Mouse (Mus musculus): ENCODE data around the gene Spata33. TPM values are rescaled to one million over a fixed set of nuclear protein-coding genes. Genes with fewer than 3 reads are reported as not detected.
"Not testable (repeated sequence)": the region's sequence is repeated elsewhere in the genome, so short reads cannot be mapped to it uniquely, and the experiment has no call there.

The Spata33 gene
- polyA plus RNA-seq, 2 experiments = 0.08 to 0.21 TPM

- Histone ChIP-seq H3K9me3 (ENCODE audit: control insufficient read depth, low read length) (no peaks in the 10 kb centered on the region), H3K36me3 (replicated peaks; ENCODE audit: control insufficient read depth, insufficient read depth, low read depth) (no peaks in the 10 kb centered on the region), H3K27ac (no peak overlapping the region), H3K9ac (replicated peaks) (no peak overlapping the region), H3K4me3 (ENCODE audit: insufficient read depth in 1 of 2, low read depth in 2 of 2, low read length in 2 of 2) (no peak overlapping the region), H3K4me2 (ENCODE audit: low read depth) (no peak overlapping the region), H3K4me1 (replicated peaks; ENCODE audit: control insufficient read depth in 2 of 2, insufficient read depth in 2 of 2, low read length in 1 of 2) (peaks cover 2 to 22% of the 10 kb centered on the region in 2 experiments; a peak in 3 of 4 replicates), H3K27me3 (ENCODE audit: control insufficient read depth, insufficient read depth, low read length) (no peaks in the 10 kb centered on the region)
- WGBS (ENCODE audit: insufficient replicate concordance) = 38% methylated on average over 7 of the region's 7 CpGs
- DNase-seq (ENCODE audit: low read depth in 3 of 3, low spot score in 3 of 3) (no peak), ATAC-seq (ENCODE audit: insufficient read depth) (no peak)
- TF ChIP-seq EP300 (IDR thresholded peaks at IDR 0.05; ENCODE audit: low read depth) (no peak), CTCF (IDR thresholded peaks at IDR 0.05; ENCODE audit: low read depth) (no peak)
These were observed 23.8 kb upstream of the Spata33 start for GRCm38 (mm10) chr8:123188841-123189240.

- DNase-seq (ENCODE audit: low read depth in 3 of 3, low spot score in 3 of 3) (peak; percentile 41 to 56 (median 49)), ATAC-seq (ENCODE audit: insufficient read depth) (no peak)
- Histone ChIP-seq H3K27ac (no peak overlapping the region), H3K4me3 (ENCODE audit: insufficient read depth in 1 of 2, low read depth in 2 of 2, low read length in 2 of 2) (no peak overlapping the region), H3K4me2 (ENCODE audit: low read depth) (no peak overlapping the region), H3K36me3 (replicated peaks; ENCODE audit: control insufficient read depth, insufficient read depth, low read depth) (no peaks in the 10 kb centered on the region), H3K9ac (replicated peaks) (no peak overlapping the region), H3K4me1 (replicated peaks; ENCODE audit: control insufficient read depth in 2 of 2, insufficient read depth in 2 of 2, low read length in 1 of 2) (peaks cover 2 to 22% of the 10 kb centered on the region in 2 experiments; a peak in 3 of 4 replicates), H3K27me3 (ENCODE audit: control insufficient read depth, insufficient read depth, low read length) (no peaks in the 10 kb centered on the region), H3K9me3 (ENCODE audit: control insufficient read depth, low read length) (no peaks in the 10 kb centered on the region)
- WGBS (ENCODE audit: insufficient replicate concordance) = 3% methylated on average over 9 of the region's 9 CpGs
- TF ChIP-seq EP300 (IDR thresholded peaks at IDR 0.05; ENCODE audit: low read depth) (no peak), CTCF (IDR thresholded peaks at IDR 0.05; ENCODE audit: low read depth) (peak; percentile 79)
These were observed 22.0 kb upstream of the Spata33 start for GRCm38 (mm10) chr8:123190678-123191077.

DNA sequence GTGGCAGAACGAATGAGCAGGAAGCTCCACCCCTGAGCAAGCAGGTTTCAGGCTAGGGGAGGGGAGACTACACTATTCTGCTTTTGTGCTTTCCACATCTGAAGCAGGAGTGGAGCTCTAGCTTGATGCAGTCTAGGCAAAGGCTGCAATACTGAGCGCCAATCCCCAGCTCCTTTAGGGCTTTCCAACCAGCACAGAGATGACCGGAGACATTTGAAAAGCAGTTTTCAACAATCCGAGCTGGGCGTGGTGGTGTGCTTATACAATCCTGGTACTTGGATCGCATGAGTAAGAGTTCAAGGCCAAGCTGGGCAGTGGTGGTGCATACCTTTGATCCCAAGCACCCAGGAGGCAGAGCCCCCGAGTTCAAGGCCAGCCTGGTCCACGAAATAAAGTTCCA is 20.7 kb upstream of the Spata33 start:
- H3K4me3 ChIP-seq (ENCODE audit: insufficient read depth in 1 of 2, low read depth in 2 of 2, low read length in 2 of 2) = no peak overlapping the region
- H3K36me3 ChIP-seq (replicated peaks; ENCODE audit: control insufficient read depth, insufficient read depth, low read depth) = no peaks in the 10 kb centered on the region
- no peak overlapping the region for H3K27ac ChIP-seq
- TF ChIP-seq CTCF (IDR thresholded peaks at IDR 0.05; ENCODE audit: low read depth) (no peak), EP300 (IDR thresholded peaks at IDR 0.05; ENCODE audit: low read depth) (no peak)
- H3K27me3 ChIP-seq (ENCODE audit: control insufficient read depth, insufficient read depth, low read length) = no peaks in the 10 kb centered on the region
- no peak overlapping the region for H3K9ac ChIP-seq (replicated peaks)
- no peak overlapping the region for H3K4me2 ChIP-seq (ENCODE audit: low read depth)
- H3K4me1 ChIP-seq (replicated peaks; ENCODE audit: control insufficient read depth in 2 of 2, insufficient read depth in 2 of 2, low read length in 1 of 2) = peaks cover 6 to 24% of the 10 kb centered on the region in 2 experiments; a peak in 3 of 4 replicates
- H3K9me3 ChIP-seq (ENCODE audit: control insufficient read depth, low read length) = no peaks in the 10 kb centered on the region
- 51% methylated on average over 7 of the region's 8 CpGs for WGBS (ENCODE audit: insufficient replicate concordance)
- DNase-seq (ENCODE audit: low read depth in 3 of 3, low spot score in 3 of 3) (no peak), ATAC-seq (ENCODE audit: insufficient read depth) (no peak)

- H3K4me3 ChIP-seq (ENCODE audit: insufficient read depth in 1 of 2, low read depth in 2 of 2, low read length in 2 of 2) = no peak overlapping the region
- no peak overlapping the region for H3K4me2 ChIP-seq (ENCODE audit: low read depth)
- no peak overlapping the region for H3K27ac ChIP-seq
- DNase-seq (ENCODE audit: low read depth in 3 of 3, low spot score in 3 of 3) (no peak), ATAC-seq (ENCODE audit: insufficient read depth) (no peak)
- no peak overlapping the region for H3K9ac ChIP-seq (replicated peaks)
- TF ChIP-seq EP300 (IDR thresholded peaks at IDR 0.05; ENCODE audit: low read depth) (no peak), CTCF (IDR thresholded peaks at IDR 0.05; ENCODE audit: low read depth) (no peak)
- no peaks in the 10 kb centered on the region for H3K27me3 ChIP-seq (ENCODE audit: control insufficient read depth, insufficient read depth, low read length)
- no peaks in the 10 kb centered on the region for H3K36me3 ChIP-seq (replicated peaks; ENCODE audit: control insufficient read depth, insufficient read depth, low read depth)
- H3K4me1 ChIP-seq (replicated peaks; ENCODE audit: control insufficient read depth in 2 of 2, insufficient read depth in 2 of 2, low read length in 1 of 2) = peaks cover 4 to 20% of the 10 kb centered on the region in 2 experiments; a peak in 3 of 4 replicates
- no peaks in the 10 kb centered on the region for H3K9me3 ChIP-seq (ENCODE audit: control insufficient read depth, low read length)
- WGBS (ENCODE audit: insufficient replicate concordance) = 82% methylated on average over 9 of the region's 9 CpGs
These were observed 18.9 kb upstream of the Spata33 start for GRCm38 (mm10) chr8:123193771-123194170.

DNA sequence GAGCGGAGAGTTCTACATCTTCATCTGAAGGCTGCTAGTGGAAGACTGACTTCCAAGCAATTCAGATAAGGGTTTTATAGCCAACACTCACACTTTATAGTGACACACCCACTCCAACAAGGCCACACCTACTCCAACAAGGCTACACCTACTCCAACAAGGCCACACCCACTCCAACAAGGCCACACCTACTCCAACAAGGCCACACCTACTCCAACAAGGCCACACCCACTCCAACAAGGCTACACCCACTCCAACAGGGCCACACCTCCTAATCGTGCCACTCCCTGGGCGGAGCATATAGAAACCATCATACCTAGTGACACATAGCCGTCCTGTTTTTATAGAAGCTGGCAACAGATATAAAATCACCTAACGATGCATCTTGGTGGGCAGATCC is 15.6 kb upstream of the Spata33 start:
- H3K4me2 ChIP-seq (ENCODE audit: low read depth); H3K9ac ChIP-seq (replicated peaks); H3K4me1 ChIP-seq (replicated peaks; ENCODE audit: control insufficient read depth in 2 of 2, insufficient read depth in 2 of 2, low read length in 1 of 2); H3K4me3 ChIP-seq (ENCODE audit: insufficient read depth in 1 of 2, low read depth in 2 of 2, low read length in 2 of 2); H3K27ac ChIP-seq; H3K36me3 ChIP-seq (replicated peaks; ENCODE audit: control insufficient read depth, insufficient read depth, low read depth); H3K9me3 ChIP-seq (ENCODE audit: control insufficient read depth, low read length); H3K27me3 ChIP-seq (ENCODE audit: control insufficient read depth, insufficient read depth, low read length): not testable (repeated sequence)
- peak; percentile 76; the same call in 1 of the 2 replicates for ATAC-seq (ENCODE audit: insufficient read depth)
- DNase-seq (ENCODE audit: low read depth in 3 of 3, low spot score in 3 of 3) = peak; percentile 34 to 67 (median 35)
- 44% methylated on average over 5 of the region's 5 CpGs for WGBS (ENCODE audit: insufficient replicate concordance)

All from liver, embryonic 14.5 days (tissue).